Mouse (Mus musculus): ENCODE measurements around the gene Kcnip3. TPM values are rescaled to one million over a fixed set of nuclear protein-coding genes. Genes with fewer than 3 reads are reported as not detected.

Gene Kcnip3
- polyA plus RNA-seq, 1 experiment: 0.28 TPM

DNA sequence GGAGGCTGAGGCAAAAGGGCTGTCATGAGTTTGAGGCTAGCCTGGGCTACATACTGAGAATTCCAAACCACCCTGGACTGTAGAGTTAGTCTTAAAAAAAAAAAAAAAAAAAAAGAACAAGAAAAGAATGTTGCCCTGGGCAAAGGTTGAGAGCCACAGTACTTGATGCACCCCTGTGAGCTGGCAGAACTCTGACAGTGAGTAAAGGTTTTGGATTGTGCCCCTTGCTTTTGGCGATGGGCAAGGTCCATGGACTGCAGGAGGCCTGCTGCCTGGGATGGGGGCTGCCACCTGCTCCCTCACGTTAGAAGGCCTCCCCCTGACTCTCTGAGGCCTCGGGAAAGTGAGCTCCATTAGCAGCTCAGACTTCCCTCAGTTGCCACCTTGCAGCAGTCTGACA lies 105.2 kb downstream of the Kcnip3 start:
- H3K4me3 ChIP-seq: no peak overlapping the region
- H3K79me2 ChIP-seq (ENCODE audit: control insufficient read depth, insufficient read depth): no peaks in the 10 kb centered on the region
- no peak overlapping the region for H3ac ChIP-seq (ENCODE audit: control insufficient read depth, insufficient read length)
- no peaks in the 10 kb centered on the region for H3K36me3 ChIP-seq (ENCODE audit: control insufficient read depth, insufficient read depth)
- no peak overlapping the region for H3K4me2 ChIP-seq (ENCODE audit: low read depth)
- TF ChIP-seq MYOD1 (IDR thresholded peaks at IDR 0.05; ENCODE audit: control insufficient read depth in 1 of 3, insufficient read length in 2 of 3, low read depth in 2 of 3) (no peak), CEBPB (IDR thresholded peaks at IDR 0.05; ENCODE audit: insufficient read depth, poor library complexity, severe bottlenecking) (no peak), POLR2A (IDR thresholded peaks at IDR 0.05; ENCODE audit: insufficient read length, low read depth) (no peak), TCF12 (IDR thresholded peaks at IDR 0.05; ENCODE audit: insufficient read depth, poor library complexity, severe bottlenecking) (no peak), TCF3 (IDR thresholded peaks at IDR 0.05; ENCODE audit: insufficient read length, low read depth) (no peak), MYOG (IDR thresholded peaks at IDR 0.05; ENCODE audit: control insufficient read depth in 1 of 3, insufficient read depth in 1 of 3, insufficient read length in 2 of 3, low read depth in 2 of 3) (no peak), E2F4 (IDR thresholded peaks at IDR 0.05; ENCODE audit: insufficient read depth) (no peak), REST (IDR thresholded peaks at IDR 0.05; ENCODE audit: insufficient read depth, insufficient read length) (no peak), USF1 (IDR thresholded peaks at IDR 0.05; ENCODE audit: low read depth) (no peak), SRF (IDR thresholded peaks at IDR 0.05; ENCODE audit: control insufficient read depth, insufficient read length, low read depth) (no peak), MAX (IDR thresholded peaks at IDR 0.05; ENCODE audit: low read depth) (no peak)
- H3K27me3 ChIP-seq (ENCODE audit: control insufficient read depth, insufficient read depth, insufficient read length): peaks cover 22% of the 10 kb centered on the region

GRCm38 (mm10) chr2:127415806-127416205 lies 106.1 kb downstream of the Kcnip3 start:
- TF ChIP-seq E2F4 (IDR thresholded peaks at IDR 0.05; ENCODE audit: insufficient read depth) (no peak), MAX (IDR thresholded peaks at IDR 0.05; ENCODE audit: low read depth) (no peak), USF1 (IDR thresholded peaks at IDR 0.05; ENCODE audit: low read depth) (no peak), POLR2A (IDR thresholded peaks at IDR 0.05; ENCODE audit: insufficient read length, low read depth) (no peak), TCF12 (IDR thresholded peaks at IDR 0.05; ENCODE audit: insufficient read depth, poor library complexity, severe bottlenecking) (no peak), MYOG (IDR thresholded peaks at IDR 0.05; ENCODE audit: control insufficient read depth in 1 of 3, insufficient read depth in 1 of 3, insufficient read length in 2 of 3, low read depth in 2 of 3) (no peak), POLR2AphosphoS2 (IDR thresholded peaks at IDR 0.05; ENCODE audit: insufficient read length, low read depth) (no peak), SRF (IDR thresholded peaks at IDR 0.05; ENCODE audit: control insufficient read depth, insufficient read length, low read depth) (no peak), TCF3 (IDR thresholded peaks at IDR 0.05; ENCODE audit: insufficient read length, low read depth) (no peak), REST (IDR thresholded peaks at IDR 0.05; ENCODE audit: insufficient read depth, insufficient read length) (no peak), CEBPB (IDR thresholded peaks at IDR 0.05; ENCODE audit: insufficient read depth, poor library complexity, severe bottlenecking) (no peak), MYOD1 (IDR thresholded peaks at IDR 0.05; ENCODE audit: control insufficient read depth in 1 of 3, insufficient read length in 2 of 3, low read depth in 2 of 3) (no peak)
- no peaks in the 10 kb centered on the region for H3K36me3 ChIP-seq (ENCODE audit: control insufficient read depth, insufficient read depth)
- no peak overlapping the region for H3ac ChIP-seq (ENCODE audit: control insufficient read depth, insufficient read length)
- H3K27me3 ChIP-seq (ENCODE audit: control insufficient read depth, insufficient read depth, insufficient read length): peaks cover 22% of the 10 kb centered on the region
- H3K4me3 ChIP-seq: no peak overlapping the region
- H3K79me2 ChIP-seq (ENCODE audit: control insufficient read depth, insufficient read depth): no peaks in the 10 kb centered on the region
- no peak overlapping the region for H3K4me2 ChIP-seq (ENCODE audit: low read depth)

GRCm38 (mm10) chr2:127411126-127411525 lies 110.8 kb downstream of the Kcnip3 start:
- no peak overlapping the region for H3K4me2 ChIP-seq (ENCODE audit: low read depth)
- no peak overlapping the region for H3K4me3 ChIP-seq
- TF ChIP-seq MYOD1 (IDR thresholded peaks at IDR 0.05; ENCODE audit: control insufficient read depth in 1 of 3, insufficient read length in 2 of 3, low read depth in 2 of 3): no peak
- no peak for TF ChIP-seq USF1 (IDR thresholded peaks at IDR 0.05; ENCODE audit: low read depth)
- no peak for TF ChIP-seq CEBPB (IDR thresholded peaks at IDR 0.05; ENCODE audit: insufficient read depth, poor library complexity, severe bottlenecking)
- no peak for TF ChIP-seq SRF (IDR thresholded peaks at IDR 0.05; ENCODE audit: control insufficient read depth, insufficient read length, low read depth)
- TF ChIP-seq POLR2AphosphoS2 (IDR thresholded peaks at IDR 0.05; ENCODE audit: insufficient read length, low read depth): no peak
- TF ChIP-seq E2F4 (IDR thresholded peaks at IDR 0.05; ENCODE audit: insufficient read depth): no peak
- TF ChIP-seq TCF12 (IDR thresholded peaks at IDR 0.05; ENCODE audit: insufficient read depth, poor library complexity, severe bottlenecking): no peak
- TF ChIP-seq TCF3 (IDR thresholded peaks at IDR 0.05; ENCODE audit: insufficient read length, low read depth): no peak
- no peak for TF ChIP-seq MAX (IDR thresholded peaks at IDR 0.05; ENCODE audit: low read depth)
- no peak for TF ChIP-seq REST (IDR thresholded peaks at IDR 0.05; ENCODE audit: insufficient read depth, insufficient read length)
- no peak for TF ChIP-seq POLR2A (IDR thresholded peaks at IDR 0.05; ENCODE audit: insufficient read length, low read depth)
- no peak for TF ChIP-seq MYOG (IDR thresholded peaks at IDR 0.05; ENCODE audit: control insufficient read depth in 1 of 3, insufficient read depth in 1 of 3, insufficient read length in 2 of 3, low read depth in 2 of 3)
- no peak overlapping the region for H3ac ChIP-seq (ENCODE audit: control insufficient read depth, insufficient read length)
- no peaks in the 10 kb centered on the region for H3K79me2 ChIP-seq (ENCODE audit: control insufficient read depth, insufficient read depth)
- no peaks in the 10 kb centered on the region for H3K36me3 ChIP-seq (ENCODE audit: control insufficient read depth, insufficient read depth)
- H3K27me3 ChIP-seq (ENCODE audit: control insufficient read depth, insufficient read depth, insufficient read length): peaks cover 14% of the 10 kb centered on the region

Other genes starting within 250 kb of the Kcnip3 start
- 4.5 TPM for gene Dusp2, start 185.9 kb downstream of the Kcnip3 start, polyA plus RNA-seq (2012; fragmentation: generic; extraction: Trizol)
- gene Astl, start 183.5 kb downstream of the Kcnip3 start, polyA plus RNA-seq (2012; fragmentation: generic; extraction: Trizol): 0.01 TPM
- not detected for gene Adra2b, start 158.9 kb downstream of the Kcnip3 start, polyA plus RNA-seq (2012; fragmentation: generic; extraction: Trizol)
- not detected for gene Gpat2, start 96.9 kb downstream of the Kcnip3 start, polyA plus RNA-seq (2012; fragmentation: generic; extraction: Trizol)
- 5.9 TPM for gene Fahd2a, start 77.5 kb downstream of the Kcnip3 start, polyA plus RNA-seq (2012; fragmentation: generic; extraction: Trizol)
- gene Prom2, start 19.4 kb upstream of the Kcnip3 start, polyA plus RNA-seq (2012; fragmentation: generic; extraction: Trizol): not detected
- gene Zfp661, start 65.0 kb upstream of the Kcnip3 start, polyA plus RNA-seq (2012; fragmentation: generic; extraction: Trizol): 1.4 TPM
- gene Mrps5, start 65.1 kb upstream of the Kcnip3 start, polyA plus RNA-seq (2012; fragmentation: generic; extraction: Trizol): 72.0 TPM
- 0.05 TPM for gene Mal, start 134.6 kb upstream of the Kcnip3 start, polyA plus RNA-seq (2012; fragmentation: generic; extraction: Trizol)
- not detected for gene Mall, start 207.8 kb upstream of the Kcnip3 start, polyA plus RNA-seq (2012; fragmentation: generic; extraction: Trizol)